Mouse (Mus musculus) cortical plate, adult 2 months (tissue): Measurements from ENCODE around the gene Spata21.

Experiments
- CTCF ChIP-seq: fragments of 200-500 bp; IDR thresholded peaks from 2 replicates; pipeline ENCODE4 v1.5.1; 2011; ENCODE audit warnings: mild to moderate bottlenecking, control low read depth, low read length; ENCODE audit not compliant: insufficient read depth; ENCODE audit errors: extremely low read depth
- POLR2A ChIP-seq: fragments of 200-500 bp; IDR thresholded peaks from 2 replicates; pipeline ENCODE4 v1.6.1; 2011; ENCODE audit warnings: mild to moderate bottlenecking, low read length, control low read depth; ENCODE audit not compliant: insufficient read depth; ENCODE audit errors: extremely low read depth

GRCm38 (mm10) chr4:141139116-141139970 is 51.2 kb downstream of the Spata21 start, which contains the start of gene Szrd1:
- TF ChIP-seq POLR2A (peak; percentile 85), CTCF (no peak)
